Mouse (Mus musculus): ENCODE data around the gene Slc25a5. TPM values are rescaled to one million over a fixed set of nuclear protein-coding genes. Genes with fewer than 3 reads are reported as not detected.
A peak's percentile ranks its signal among the peaks of the same experiment; 100 is the strongest.

The Slc25a5 gene
- polyA plus RNA-seq, 1 experiment from 2014 or later: 719 TPM

DNA sequence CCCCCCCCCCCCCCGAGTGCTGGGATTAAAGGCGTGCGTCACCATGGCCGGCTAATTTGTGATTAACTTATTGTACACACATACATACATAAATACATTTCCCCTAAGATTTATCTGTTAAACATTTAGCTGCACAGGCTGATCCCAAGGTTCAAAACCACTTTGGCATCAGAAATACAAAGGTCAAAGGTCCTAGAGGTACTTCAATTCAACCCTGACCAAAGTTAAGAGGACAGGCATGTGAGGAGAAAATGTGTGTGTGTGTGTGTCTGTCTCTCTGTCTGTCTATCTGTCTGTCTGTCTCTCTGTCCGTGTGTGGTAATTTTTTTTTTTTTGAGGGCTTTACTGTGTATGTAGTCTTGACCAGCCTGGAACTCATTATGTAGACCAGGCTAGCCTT lies 31.4 kb downstream of the Slc25a5 start:
- Histone ChIP-seq H3K27me3 (ENCODE audit: insufficient read depth, low read length) (no peaks in the 10 kb centered on the region), H3K36me3 (replicated peaks; ENCODE audit: insufficient read depth, low read length) (no peaks in the 10 kb centered on the region), H3K4me2 (ENCODE audit: low read depth, low read length) (no peak overlapping the region), H3K9ac (replicated peaks) (no peak overlapping the region), H3K4me1 (ENCODE audit: insufficient read depth) (no peaks in the 10 kb centered on the region), H3K4me3 (ENCODE audit: low read depth, low read length) (no peak overlapping the region), H3K27ac (ENCODE audit: low read depth) (no peak overlapping the region), H3K9me3 (ENCODE audit: low read length) (no peaks in the 10 kb centered on the region)
- DNase-seq (no peak), ATAC-seq (no peak)
- WGBS (ENCODE audit: insufficient replicate concordance): 89% methylated on average over 4 of the region's 5 CpGs
- TF ChIP-seq EP300 (IDR thresholded peaks at IDR 0.05; ENCODE audit: low read depth) (no peak), CTCF (IDR thresholded peaks at IDR 0.05; ENCODE audit: low read depth) (no peak)

DNA sequence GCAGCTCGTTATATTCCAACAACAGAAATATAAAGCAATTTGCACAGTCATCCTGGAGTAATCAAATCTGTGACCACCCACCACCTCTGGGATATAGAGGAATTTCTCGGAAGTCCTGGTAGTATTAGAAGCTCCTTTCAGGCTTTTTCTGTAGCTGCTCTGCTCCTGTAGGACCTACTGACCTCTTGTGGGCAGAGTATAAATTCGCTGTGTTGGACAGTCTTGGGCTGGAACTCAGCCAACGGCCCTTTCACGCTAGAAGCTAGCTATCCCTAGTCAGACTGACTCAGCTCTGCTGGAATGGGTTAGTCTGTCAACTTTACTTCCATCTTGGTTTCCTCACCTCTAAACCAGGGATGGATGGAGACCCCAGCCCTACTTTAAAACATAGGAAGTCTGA lies 34.8 kb downstream of the Slc25a5 start:
- H3K9me3 ChIP-seq (ENCODE audit: low read length): no peaks in the 10 kb centered on the region
- no peak overlapping the region for H3K9ac ChIP-seq (replicated peaks)
- no peak for TF ChIP-seq EP300 (IDR thresholded peaks at IDR 0.05; ENCODE audit: low read depth)
- peak; percentile 50 for TF ChIP-seq CTCF (IDR thresholded peaks at IDR 0.05; ENCODE audit: low read depth)
- no peak overlapping the region for H3K27ac ChIP-seq (ENCODE audit: low read depth)
- WGBS (ENCODE audit: insufficient replicate concordance): 50% methylated on average over 5 of the region's 5 CpGs
- H3K4me2 ChIP-seq (ENCODE audit: low read depth, low read length): no peak overlapping the region
- no peaks in the 10 kb centered on the region for H3K36me3 ChIP-seq (replicated peaks; ENCODE audit: insufficient read depth, low read length)
- no peaks in the 10 kb centered on the region for H3K4me1 ChIP-seq (ENCODE audit: insufficient read depth)
- no peaks in the 10 kb centered on the region for H3K27me3 ChIP-seq (ENCODE audit: insufficient read depth, low read length)
- DNase-seq (peak; percentile 49), ATAC-seq (peak; percentile 72)
- no peak overlapping the region for H3K4me3 ChIP-seq (ENCODE audit: low read depth, low read length)

DNA sequence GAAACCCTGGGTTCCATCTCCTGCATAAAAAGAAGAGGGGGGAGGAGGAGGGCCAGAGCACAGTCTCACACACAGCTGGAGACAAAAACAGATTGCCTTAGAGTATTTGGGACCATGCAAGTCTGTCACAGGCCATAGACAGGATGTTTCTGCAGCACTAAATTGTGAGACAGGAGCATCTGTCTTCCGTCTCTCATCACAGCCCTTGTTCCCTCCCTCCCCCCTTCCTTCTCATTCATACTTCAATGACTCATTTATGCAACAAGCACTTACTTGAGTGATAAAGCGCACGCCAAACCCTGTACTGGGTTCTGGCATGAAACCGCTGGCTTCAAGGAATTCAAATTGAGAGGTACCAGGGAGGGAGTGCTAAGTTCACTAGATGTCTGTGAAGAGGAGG lies 36.2 kb downstream of the Slc25a5 start:
- Histone ChIP-seq H3K27ac (ENCODE audit: low read depth) (no peak overlapping the region), H3K4me3 (ENCODE audit: low read depth, low read length) (no peak overlapping the region), H3K9ac (replicated peaks) (no peak overlapping the region), H3K27me3 (ENCODE audit: insufficient read depth, low read length) (no peaks in the 10 kb centered on the region), H3K4me1 (ENCODE audit: insufficient read depth) (no peaks in the 10 kb centered on the region), H3K9me3 (ENCODE audit: low read length) (no peaks in the 10 kb centered on the region), H3K36me3 (replicated peaks; ENCODE audit: insufficient read depth, low read length) (no peaks in the 10 kb centered on the region), H3K4me2 (ENCODE audit: low read depth, low read length) (no peak overlapping the region)
- DNase-seq (no peak), ATAC-seq (no peak)
- WGBS (ENCODE audit: insufficient replicate concordance): 80% methylated on average over 4 of the region's 4 CpGs
- TF ChIP-seq EP300 (IDR thresholded peaks at IDR 0.05; ENCODE audit: low read depth): no peak
- TF ChIP-seq CTCF (IDR thresholded peaks at IDR 0.05; ENCODE audit: low read depth): no peak

DNA sequence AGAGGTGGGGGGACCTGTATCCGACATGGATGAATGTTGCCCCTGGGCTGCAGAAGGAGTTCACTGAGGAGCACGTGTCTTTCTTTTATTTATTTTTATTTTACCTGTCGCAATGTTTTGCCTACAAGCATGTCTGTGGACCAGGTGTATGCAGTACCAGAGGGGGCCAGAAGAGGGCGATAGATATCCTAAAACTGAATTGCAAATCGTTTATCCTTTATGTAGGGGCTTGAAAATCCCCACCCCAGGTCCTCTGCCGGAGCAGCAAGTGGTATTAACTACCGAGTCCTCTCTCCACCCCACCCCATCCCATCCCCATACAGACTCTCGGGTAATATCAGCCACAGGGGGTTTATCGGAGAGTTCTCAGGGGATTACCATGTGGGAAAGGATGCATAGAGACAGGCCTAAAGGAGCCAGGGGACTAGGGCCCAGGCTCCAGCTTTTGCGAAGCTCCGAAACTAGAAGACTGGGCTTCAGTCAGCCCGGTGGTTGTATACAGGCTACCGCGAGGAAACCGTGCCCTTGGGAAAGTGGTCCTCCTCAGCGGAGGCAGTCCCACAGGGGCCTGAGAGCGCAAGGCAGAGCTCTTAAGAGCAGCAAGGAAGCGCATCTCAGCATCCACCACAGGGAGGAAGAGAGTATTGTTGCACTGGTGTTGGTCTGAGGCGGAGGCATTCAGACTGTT lies 38.1 kb downstream of the Slc25a5 start:
- Histone ChIP-seq H3K4me3 (ENCODE audit: low read depth, low read length) (no peak overlapping the region), H3K4me2 (ENCODE audit: low read depth, low read length) (peak overlapping the region; percentile 22; the same call in 1 of the 2 replicates), H3K36me3 (replicated peaks; ENCODE audit: insufficient read depth, low read length) (no peaks in the 10 kb centered on the region), H3K9ac (replicated peaks) (no peak overlapping the region), H3K9me3 (ENCODE audit: low read length) (no peaks in the 10 kb centered on the region), H3K4me1 (ENCODE audit: insufficient read depth) (no peaks in the 10 kb centered on the region), H3K27me3 (ENCODE audit: insufficient read depth, low read length) (no peaks in the 10 kb centered on the region), H3K27ac (ENCODE audit: low read depth) (no peak overlapping the region)
- ATAC-seq (no peak), DNase-seq (peak; percentile 80)
- TF ChIP-seq EP300 (IDR thresholded peaks at IDR 0.05; ENCODE audit: low read depth): no peak
- peak; percentile 79 for TF ChIP-seq CTCF (IDR thresholded peaks at IDR 0.05; ENCODE audit: low read depth)
- WGBS (ENCODE audit: insufficient replicate concordance): 33% methylated on average over 19 of the region's 19 CpGs

DNA sequence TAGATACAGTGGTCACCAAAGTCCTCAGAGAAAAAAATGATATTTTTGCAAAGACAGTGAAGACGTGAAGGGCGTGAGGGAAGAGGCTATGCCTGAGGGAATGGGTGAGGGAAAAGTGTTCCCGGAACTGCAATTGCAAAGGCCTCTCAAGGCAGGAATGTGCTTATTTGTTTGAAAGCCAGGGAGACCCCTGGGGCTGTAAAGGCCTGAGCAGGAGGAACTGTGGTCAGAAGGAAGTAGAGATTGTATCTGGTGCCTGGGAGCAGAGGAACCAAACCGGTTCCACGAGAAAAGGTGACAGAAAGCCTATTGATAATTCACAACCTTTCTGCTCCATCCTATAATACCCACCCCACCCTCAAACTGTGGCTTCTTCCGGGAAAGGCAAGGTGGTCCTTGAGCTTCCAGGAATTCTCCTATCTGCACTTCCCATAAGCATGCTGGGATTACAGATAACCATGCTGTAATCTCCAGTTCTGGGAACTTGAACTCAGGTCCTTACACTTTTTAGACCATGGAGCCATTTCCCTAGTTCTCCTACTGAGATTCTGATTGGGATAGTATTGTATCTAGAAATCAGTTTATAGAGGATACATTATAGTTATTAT lies 41.7 kb downstream of the Slc25a5 start:
- Histone ChIP-seq H3K27ac (ENCODE audit: low read depth) (no peak overlapping the region), H3K27me3 (ENCODE audit: insufficient read depth, low read length) (no peaks in the 10 kb centered on the region), H3K9me3 (ENCODE audit: low read length) (no peaks in the 10 kb centered on the region), H3K9ac (replicated peaks) (no peak overlapping the region), H3K4me1 (ENCODE audit: insufficient read depth) (no peaks in the 10 kb centered on the region), H3K4me2 (ENCODE audit: low read depth, low read length) (no peak overlapping the region), H3K36me3 (replicated peaks; ENCODE audit: insufficient read depth, low read length) (no peaks in the 10 kb centered on the region), H3K4me3 (ENCODE audit: low read depth, low read length) (no peak overlapping the region)
- no peak for DNase-seq
- 52% methylated on average over 6 of the region's 6 CpGs for WGBS (ENCODE audit: insufficient replicate concordance)
- TF ChIP-seq EP300 (IDR thresholded peaks at IDR 0.05; ENCODE audit: low read depth) (no peak), CTCF (IDR thresholded peaks at IDR 0.05; ENCODE audit: low read depth) (no peak)
- no peak for ATAC-seq

DNA sequence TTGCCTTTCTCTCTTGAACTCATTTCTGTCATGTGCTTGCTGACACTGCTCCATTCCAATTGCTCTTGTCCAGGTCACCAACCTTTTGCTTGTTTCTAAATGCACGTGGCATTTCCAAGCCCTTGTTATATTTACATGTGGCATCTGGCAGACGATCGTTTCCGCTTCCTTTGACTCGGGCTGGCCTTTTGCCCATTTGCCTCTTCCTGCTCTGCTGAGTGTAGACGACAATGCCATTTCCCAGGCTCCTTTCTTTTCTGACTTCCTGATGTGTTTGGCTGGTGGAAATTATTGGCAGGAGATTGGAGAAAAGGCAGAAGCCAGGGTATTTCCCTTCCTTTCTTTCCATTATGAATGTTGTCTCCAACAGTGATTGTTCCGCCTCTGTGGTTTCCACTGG lies 43.9 kb downstream of the Slc25a5 start:
- 46% methylated on average over 7 of the region's 7 CpGs for WGBS (ENCODE audit: insufficient replicate concordance)
- Histone ChIP-seq H3K9me3 (ENCODE audit: low read length) (no peaks in the 10 kb centered on the region), H3K4me1 (ENCODE audit: insufficient read depth) (no peaks in the 10 kb centered on the region), H3K9ac (replicated peaks) (no peak overlapping the region), H3K4me2 (ENCODE audit: low read depth, low read length) (no peak overlapping the region), H3K27me3 (ENCODE audit: insufficient read depth, low read length) (no peaks in the 10 kb centered on the region), H3K36me3 (replicated peaks; ENCODE audit: insufficient read depth, low read length) (no peaks in the 10 kb centered on the region), H3K4me3 (ENCODE audit: low read depth, low read length) (no peak overlapping the region), H3K27ac (ENCODE audit: low read depth) (no peak overlapping the region)
- peak; percentile 26 for DNase-seq
- ATAC-seq: no peak
- TF ChIP-seq CTCF (IDR thresholded peaks at IDR 0.05; ENCODE audit: low read depth) (no peak), EP300 (IDR thresholded peaks at IDR 0.05; ENCODE audit: low read depth) (no peak)
